Mouse (Mus musculus) Muller cell, postnatal 12 days (primary cell): Measurements from ENCODE around the gene Kif5c.

Source experiments
- DNase-seq: peaks from one replicate; pipeline ENCODE4 v3.0.0-alpha.2; 2015; ENCODE audit errors: inconsistent ontology term

Kif5c gene

DNA sequence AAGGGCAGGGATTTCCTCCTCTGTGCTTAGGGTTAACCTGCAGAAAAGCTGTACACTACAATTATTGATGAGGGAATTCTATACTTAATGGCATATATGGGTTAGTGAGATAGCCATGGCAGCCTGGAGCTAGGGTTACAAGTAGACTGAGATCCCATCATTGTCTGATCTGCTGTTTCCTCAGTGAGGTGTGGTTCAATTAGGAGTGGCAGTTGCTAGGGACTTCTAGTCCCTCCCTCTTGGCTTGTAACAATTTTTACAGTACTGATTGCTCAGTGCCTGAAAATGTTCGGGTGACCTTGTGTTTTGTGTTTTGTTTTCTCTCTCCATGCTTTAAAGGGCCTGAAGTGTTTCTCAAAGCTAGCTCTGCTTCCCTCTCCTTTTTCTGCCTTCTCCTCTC is 2.1 kb downstream of the Kif5c start:
- DNase-seq, result no peak

DNA sequence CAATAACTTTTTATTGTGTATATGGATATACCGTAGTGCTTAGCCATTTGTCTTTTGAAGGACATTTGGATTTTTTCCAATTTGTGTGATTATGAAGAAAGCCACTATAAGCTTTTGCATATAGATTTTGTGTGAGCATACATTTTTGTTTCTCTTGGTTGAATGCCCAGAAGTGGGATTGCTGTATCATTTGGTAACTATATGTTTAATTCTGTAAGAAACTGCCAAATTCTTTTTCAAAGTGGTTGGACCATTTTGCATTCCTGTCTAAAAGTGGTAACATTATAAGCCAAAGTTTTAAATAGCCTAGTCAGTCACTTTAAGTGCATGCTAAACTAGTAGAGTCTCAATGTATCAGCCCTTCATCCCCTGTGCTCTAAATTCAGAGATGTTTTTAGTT is 6.5 kb downstream of the Kif5c start:
- no peak for DNase-seq

DNA sequence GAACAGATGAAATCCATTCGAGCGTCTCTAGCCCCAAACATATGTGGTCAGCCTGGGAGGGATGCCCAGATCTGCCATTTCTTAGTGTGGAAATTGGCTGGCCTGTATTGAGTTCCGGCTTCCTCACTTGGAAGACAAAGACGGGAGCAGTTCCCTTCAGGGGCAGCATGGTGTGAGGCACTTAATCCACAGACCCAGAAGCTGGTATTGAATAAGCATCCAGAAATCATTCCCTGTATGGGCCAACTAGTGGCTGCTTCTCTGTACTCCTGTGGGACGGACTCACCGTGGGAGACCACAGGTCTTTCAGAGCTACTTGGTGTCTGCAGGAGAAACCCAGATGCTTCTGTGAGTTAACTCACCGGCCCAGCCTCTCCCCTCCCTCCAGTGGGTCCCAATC is 8.5 kb downstream of the Kif5c start:
- DNase-seq, result peak; percentile 84

DNA sequence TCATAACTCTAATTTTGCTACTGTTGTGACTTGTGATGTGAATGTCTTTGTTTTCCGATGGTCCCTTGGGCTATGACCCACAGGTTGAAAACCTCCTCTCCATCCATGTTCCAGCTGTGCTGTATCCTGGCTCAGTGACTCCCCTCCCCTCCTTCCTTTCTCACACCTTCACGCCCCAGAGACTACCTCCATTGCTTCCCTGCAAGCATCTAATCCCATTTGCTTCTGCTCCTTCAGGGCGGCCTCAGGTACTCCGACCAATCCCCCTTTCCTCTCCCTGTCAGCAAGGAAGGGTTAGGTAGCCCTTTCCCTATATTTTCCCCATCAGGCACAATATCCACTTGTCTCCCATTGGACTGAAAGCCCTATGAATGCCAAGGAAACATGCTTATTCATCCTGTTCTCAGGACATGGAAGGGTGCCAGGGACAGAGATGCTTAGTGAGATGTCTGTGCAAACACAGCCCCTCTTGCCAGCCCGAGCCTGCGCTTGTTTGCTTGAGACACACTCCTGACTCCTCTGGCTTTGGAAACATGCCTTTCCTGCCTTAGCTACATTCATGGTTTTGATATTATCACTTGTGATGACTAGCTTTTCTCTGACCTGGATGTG is 9.1 kb downstream of the Kif5c start:
- DNase-seq, result peak; percentile 25

DNA sequence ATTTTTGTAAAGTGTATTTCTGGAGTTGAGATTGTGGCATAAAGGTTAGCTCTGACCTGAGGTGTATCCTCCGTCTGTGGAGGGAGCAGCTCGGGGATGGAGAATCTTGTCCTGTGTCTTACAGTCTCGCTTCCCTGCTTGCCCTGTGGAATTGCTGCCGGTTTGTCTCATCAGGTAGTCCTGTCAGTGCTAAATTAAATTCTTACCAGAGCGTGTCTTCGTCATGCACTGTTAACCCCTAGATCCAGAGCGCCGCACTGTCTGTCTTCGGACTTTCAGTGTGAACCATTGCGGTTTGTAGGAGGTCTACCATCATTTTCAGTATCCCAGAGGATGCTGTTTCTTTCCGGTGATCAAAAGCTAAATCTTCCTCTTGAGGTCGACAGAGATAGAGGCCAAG is 10.1 kb downstream of the Kif5c start:
- DNase-seq, result no peak

DNA sequence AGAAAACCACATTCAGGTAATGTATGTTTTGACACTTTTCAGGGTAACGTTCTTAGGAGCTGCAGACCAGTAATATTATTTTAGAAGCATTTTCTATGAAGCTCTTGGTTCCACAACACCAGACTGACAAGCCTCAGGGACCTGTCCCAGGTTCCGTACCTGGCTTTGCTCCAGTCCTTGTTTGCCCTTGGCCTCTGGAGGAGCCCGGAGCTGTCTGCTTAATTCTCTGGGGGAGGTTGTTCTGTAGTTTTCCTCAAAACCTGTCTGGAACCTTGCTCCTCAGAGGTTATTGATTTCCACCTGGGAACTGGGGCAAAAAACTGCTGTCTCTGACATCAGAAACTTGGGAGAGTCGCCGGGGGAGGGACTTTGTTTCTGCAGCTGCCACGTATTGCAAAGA is 11.5 kb downstream of the Kif5c start:
- no peak for DNase-seq

DNA sequence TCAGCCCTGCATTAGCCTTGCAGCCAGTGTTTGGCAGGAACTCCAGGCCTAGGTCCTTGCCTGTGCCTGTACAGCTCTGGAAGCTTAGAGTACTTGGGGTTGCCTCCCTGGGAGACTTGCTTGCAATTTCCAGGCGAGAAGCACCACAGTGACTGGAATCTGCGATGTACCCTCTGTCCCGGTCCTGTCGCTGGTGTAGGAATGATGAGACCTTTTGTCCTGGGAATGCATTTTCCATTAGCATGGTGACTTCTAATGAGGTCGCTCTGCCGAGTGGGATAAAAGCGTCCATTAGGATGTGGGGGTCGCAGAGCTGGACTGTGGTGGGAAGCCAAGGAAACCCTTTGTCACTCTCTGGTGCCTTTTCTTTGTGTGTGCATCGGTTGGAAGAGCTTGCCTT is 14.1 kb downstream of the Kif5c start:
- DNase-seq, result no peak

DNA sequence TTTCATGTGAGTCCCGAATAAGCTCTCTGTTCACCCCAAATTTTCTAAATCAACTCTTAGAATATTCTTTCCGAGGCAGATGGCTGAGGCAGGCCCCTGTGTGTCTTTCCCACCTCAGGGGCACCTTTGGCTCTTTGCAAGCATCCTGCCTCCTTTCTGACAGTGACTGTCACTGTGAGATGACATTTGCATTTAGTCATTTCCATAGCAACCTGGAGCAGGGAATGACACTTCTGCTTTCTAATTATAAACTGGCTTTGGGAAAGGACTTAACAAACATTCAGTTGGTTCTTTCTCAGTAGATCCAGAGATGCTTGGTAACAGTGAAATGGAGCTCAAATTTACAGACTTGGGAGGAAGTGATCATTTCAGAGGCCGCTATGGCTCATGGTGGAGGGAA is 23.7 kb downstream of the Kif5c start:
- no peak for DNase-seq

DNA sequence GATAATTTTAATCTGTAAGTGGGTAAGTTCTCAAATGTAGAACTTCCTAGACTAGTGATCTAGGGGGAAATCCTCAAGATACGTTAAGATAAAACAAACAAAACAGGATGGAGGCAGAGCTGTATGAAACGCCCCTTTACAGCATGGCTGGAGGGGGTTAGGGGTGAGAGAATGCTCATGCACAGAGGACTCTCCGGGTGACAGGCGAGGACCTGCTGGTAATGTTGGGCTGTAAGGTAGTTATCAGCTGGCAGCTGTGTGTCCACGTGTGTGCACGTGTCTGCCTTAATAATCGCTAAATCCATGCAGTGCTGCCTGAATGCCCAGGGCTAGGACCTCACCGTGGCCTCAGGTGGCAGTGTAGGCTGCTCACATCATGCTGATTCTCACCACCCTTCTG is 24.7 kb downstream of the Kif5c start:
- DNase-seq, result no peak

DNA sequence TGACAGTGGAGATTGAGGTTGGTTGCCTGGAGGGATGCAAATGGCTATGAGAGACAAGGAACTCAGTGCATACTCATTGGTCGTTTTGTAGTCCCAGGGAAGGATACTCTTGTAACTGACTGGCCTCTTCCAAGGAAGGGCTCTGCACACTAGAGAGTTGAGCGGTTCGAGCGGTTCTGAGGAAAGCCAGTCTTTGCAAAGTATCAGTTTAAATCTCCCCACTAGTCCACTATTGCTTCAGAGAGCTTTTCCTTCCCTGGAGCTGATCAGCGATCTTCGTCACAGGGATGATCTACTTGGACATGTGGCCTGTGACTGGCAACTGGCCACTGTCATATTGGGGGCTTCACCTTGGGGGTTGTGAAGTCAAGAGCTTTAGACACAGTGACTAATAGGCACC is 28.5 kb downstream of the Kif5c start:
- DNase-seq, result no peak

DNA sequence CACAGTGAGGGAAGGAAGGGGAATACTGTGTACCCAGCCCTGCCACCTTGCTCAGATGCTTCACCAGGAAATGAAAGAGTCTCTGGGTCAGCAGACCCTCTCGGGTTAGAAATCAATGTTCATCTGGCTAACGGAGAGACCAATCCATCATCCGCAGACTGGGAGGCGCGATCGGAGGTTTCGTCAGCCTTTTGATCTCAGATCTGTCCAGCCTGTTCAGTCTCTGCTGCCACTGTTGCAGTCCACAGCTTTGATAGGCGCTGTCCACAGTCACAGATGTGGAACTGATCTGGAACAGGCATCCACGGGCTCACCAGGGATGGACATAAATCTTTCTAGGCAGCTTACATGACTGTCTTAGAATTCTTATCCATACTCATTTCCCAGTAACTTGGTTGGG is 29.2 kb downstream of the Kif5c start:
- no peak for DNase-seq

DNA sequence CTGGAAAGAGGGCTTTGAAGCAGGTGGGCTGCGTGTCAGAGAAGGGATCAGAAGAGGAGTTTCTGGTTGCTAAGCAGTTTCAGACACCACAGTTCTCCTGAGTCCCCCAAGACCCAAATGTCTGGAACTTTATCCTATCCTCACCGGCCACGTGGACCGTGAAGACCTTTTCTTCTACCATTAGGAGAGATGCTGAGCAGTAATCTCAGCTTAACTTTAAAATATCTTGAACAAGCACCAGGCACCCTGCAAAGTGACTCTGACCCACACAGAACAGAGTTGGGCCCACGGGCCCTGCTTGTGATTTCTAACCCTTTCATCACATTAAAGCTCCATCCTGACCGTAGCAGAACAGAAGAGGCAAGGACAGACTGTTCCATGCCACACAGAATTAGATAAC is 29.7 kb downstream of the Kif5c start:
- DNase-seq, result no peak

DNA sequence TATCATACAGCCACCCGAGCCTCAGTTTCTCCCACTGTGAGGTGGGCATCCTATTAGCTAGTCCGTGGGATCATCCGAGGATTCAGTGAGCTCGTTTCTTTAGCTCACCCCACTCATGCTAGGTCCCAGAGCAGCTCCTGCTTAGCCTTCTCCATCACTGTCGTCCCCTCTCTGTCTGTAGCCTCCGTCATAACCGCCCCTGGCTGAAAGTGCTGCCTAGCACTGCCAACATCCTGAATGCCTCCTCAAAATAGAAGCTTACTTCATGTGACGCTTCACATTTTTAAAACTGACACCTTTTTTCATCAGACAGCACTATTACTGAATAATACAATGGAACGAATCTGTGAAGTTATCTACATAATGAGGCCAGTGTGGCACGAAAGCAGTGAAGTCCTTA is 30.1 kb downstream of the Kif5c start:
- DNase-seq, result no peak

DNA sequence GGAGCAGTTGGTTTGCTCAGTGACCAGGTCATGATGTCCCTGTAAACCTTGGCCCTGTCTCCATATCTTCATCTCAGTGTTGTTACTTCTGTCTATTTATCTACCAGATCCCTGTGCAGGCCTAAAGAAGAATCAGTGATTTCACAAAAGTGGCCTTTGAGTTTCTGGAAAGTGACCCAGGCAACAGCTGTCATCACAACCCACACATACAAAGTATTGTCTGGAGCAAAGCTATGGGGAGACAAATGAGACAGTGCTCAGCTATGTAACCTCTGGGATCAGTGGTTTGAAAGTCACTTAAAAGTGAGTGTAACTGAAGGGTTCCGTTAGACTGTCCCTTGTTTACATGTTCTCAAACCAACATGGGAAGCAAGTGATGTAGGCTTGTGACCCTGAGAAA is 32.6 kb downstream of the Kif5c start:
- no peak for DNase-seq

DNA sequence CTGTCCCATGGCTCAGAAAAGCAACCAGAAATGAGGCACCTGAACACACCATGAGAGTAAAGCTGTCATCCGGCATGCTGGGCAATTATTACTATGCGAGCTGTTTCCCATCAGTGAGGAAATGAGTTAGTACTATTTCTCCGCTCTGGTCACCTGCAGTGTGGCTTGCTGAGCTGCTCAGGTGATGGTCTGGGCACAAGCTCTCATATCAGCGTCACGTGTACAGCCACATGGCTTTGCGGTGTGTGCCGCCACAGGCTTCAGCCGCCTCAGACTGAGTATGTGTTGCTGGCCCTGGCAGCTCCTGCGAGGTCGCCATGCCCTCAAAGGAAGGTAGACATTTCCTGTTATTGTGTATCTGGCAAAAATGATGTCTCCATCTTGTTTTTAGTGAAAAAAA is 35.5 kb downstream of the Kif5c start:
- no peak for DNase-seq

DNA sequence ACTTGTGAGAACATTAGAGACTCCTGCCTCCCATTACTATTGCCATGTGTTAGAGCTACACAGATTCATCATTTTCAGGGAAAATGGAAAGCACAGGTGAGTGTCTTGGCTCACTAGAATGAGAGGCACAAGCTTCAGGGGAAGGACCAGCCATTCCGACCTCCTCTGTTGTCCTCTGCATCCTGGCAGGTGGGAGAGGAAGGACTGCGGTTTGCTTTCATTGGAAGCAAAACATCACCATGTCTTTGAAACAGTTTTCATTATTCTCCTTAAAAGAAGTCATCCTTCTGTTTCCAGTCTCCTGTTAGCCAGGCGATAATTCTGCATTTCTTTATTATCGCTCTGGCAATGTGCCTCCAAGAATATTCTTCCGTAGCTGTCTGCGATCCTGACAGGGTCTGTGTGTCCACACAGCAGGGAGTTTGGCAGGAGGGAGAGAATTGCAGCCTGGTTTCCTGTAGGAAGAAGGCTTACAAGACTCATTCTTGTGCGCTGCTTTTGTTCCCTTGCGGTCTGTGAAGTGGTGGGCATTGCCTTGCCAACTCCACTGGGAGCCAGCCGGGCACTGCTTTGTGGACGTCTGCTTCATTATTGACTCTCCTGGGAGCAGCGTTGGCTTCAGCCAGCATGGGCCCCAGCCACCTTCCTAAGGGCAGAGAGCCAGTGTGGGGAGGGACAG is 36.2 kb downstream of the Kif5c start:
- peak; percentile 88 for DNase-seq

DNA sequence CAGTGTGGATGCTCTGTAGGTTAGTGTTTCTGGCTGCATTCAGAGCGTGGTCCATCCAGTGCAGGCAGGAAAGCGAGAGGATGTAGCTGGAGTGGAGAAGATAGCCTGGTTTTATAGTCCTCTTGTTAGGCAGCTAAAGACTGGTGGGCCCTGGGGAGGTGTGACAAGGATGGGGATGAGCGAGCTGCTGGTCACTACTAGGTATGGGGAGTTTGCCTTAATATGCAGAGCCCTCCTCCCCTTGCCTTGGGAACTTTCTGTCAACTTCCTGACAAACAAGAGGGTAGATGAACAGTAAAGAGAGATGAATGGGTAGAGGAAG is 36.7 kb downstream of the Kif5c start:
- no peak for DNase-seq

DNA sequence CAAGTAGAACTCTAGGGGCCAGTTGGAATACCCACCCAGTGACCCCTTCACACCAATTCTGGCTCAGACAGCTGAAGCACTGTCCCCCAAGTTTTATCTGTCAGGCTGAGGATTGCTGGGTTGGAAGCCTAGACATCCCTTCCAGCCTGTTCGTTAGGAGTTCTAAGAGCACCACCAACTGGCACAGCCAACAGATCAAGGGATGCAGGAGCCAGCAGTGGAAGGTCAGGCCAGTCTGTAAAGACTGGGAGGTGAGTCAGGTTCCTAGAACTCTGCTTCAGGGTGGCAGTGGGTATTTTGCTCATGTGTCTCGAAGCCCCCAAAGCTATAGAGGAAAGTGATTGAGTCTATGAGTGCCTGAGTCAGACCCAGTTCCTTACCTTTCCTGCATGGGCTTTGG is 37.9 kb downstream of the Kif5c start:
- no peak for DNase-seq

DNA sequence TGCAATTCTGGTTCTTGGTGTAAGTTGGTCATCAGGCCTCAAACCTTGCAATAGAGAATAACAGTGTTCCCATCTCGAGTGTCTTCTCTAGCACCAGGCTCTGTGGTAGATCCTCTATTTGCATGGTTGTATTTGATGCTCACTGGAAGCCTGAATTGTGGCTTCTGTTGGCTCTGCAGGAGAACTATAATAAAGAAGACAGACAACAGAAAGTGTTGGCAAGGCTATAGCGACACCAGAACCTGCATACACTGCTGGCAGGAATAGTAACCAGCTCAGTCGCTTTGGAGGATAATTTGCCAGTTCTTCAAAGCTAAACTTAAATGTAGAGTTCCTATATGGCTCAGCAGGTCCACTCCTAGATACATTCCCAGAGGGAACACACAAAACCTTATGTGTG is 38.6 kb downstream of the Kif5c start:
- no peak for DNase-seq

DNA sequence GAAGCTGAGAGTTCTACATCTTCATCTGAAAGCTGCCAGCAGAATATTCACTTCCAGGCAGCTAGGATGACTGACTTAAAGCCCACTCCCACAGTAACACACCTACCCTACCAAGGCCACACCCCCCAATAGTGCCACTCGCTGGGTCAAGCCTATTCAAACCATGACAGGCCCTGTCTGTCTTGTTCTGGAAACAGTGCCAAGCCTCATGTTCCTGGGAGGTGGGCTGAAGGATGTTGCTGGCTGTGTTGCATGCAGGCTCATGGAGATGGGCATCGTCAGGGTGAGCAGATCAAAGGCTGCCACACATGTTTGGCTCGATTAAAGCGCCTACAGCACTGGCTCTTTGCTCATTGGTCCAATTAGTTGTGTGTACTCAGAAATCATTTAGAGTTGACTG is 39.9 kb downstream of the Kif5c start:
- DNase-seq, result no peak

DNA sequence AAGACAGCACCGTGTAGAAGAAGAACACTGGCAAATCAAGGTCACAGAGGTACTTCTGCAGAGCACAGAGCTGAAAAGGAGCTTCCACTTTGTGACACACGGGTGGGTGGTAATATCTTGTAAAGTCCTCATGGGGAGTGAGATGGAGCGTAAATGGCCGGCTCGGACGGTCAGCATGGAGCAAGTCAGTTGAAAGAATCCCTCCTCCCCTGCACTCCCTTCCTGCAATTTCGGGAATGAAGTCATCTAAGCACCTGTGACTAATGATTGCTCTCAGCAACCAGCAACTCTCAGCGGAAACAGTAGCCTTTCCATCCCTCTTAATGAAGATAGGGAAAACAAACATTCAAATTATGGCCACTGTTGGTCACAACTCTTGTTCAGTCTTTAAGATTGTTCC is 40.9 kb downstream of the Kif5c start:
- DNase-seq, result peak; percentile 25

DNA sequence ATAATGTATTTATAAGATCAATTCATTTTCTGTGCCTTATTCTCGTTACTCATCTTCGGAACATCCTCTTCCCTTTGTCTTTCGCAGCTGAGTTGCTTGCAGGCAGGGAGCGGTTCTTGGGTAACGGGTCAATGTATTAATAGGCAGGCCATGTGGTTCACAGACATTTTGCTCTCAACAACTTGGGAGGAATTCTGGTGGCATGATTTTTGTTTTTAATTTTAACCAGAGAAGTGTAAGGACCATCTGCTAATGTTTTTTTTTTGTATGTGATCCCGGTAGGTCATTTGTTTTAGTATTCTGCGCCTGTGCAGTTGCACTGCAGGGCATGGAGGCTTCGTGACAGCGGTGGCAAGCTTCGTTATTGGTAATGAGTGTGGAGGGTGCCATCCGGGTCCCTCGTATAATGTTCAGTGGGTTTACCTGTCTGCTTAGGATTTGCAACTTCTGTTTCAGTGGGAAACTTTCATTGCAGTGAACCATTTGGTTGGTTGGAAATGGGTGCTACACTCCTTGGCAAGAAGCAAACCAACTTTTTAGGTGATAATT is 41.4 kb downstream of the Kif5c start:
- no peak for DNase-seq

DNA sequence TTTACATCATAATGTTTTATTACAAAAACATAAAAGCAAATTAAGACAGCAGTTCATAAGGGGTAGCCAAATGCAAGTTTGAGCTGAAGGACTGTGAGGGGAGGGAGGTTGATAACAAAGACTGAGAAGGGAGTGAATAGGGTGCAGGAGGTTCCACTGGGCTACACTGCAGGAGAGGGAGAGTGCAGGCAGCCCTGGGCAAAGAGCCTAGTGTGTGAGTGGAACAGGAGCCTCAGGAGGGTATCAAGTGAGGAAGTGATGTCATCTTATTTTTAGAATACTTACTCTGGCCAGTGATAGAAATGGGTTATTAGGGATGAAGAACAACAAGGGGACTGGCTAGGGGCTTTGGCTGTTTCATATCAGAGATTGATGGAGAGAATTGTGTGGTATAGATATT is 42.2 kb downstream of the Kif5c start:
- no peak for DNase-seq

DNA sequence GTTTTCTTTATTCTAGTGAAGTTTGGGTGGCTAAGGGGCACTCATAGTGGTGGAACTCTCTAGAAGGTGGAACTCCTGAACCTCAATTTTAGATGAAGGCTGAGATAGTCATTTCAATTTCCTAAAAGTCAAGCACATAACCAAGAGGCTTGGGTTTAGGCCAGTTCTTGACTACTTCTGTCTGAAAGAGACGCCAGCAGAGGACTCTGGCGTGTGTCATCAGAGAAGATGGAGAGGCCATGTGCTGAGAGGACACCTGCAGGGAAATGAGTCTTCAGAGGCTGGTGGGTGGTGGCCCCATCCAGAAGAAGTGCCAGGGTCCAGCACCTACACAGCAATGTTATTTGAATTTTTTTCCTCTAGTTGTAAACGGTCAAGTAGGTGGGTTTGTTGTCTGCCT is 42.8 kb downstream of the Kif5c start:
- DNase-seq, result no peak
